Mouse (Mus musculus) lung, embryonic 14.5 days (tissue): ENCODE measurements around the gene Tmem19. TPM values are rescaled to one million over a fixed set of nuclear protein-coding genes. Genes with fewer than 3 reads are reported as not detected.

Experiments used
- ATAC-seq: fragments of 200-750 bp; cut with Nextera tagmentation; 2 replicates; pipeline ENCODE4 v1.8.0; 2017; ENCODE audit warnings: mild to moderate bottlenecking, moderate TSS enrichment, moderate library complexity; ENCODE audit not compliant: insufficient read depth
- DNase-seq: peaks from one replicate; pipeline ENCODE4 v3.0.0-alpha.2; 2015
- H3K27ac ChIP-seq: fragments of 300-500 bp; sonication (generic); 2 replicates; pipeline ENCODE4 v1.5.1; 2014; ENCODE audit warnings: low read depth, mild to moderate bottlenecking, moderate library complexity
- H3K27me3 ChIP-seq: fragments of 300-500 bp; sonication (generic); 2 replicates; pipeline ENCODE4 v1.6.1; 2014; ENCODE audit warnings: low read length, control low read depth; ENCODE audit not compliant: insufficient read depth
- H3K36me3 ChIP-seq: fragments of 300-500 bp; sonication (generic); 2 replicates; pipeline ENCODE4 v1.6.1; 2014; ENCODE audit warnings: control low read depth; ENCODE audit not compliant: insufficient read depth
- H3K4me1 ChIP-seq: fragments of 300-500 bp; sonication (generic); 2 replicates; pipeline ENCODE4 v1.6.1; 2014; ENCODE audit warnings: antibody characterized with exemption, control low read depth; ENCODE audit not compliant: insufficient read depth
- H3K4me2 ChIP-seq: fragments of 300-500 bp; sonication (generic); 2 replicates; pipeline ENCODE4 v1.6.1; 2014; ENCODE audit warnings: mild to moderate bottlenecking
- H3K4me3 ChIP-seq: fragments of 300-500 bp; sonication (generic); 2 replicates; pipeline ENCODE4 v1.5.1; 2014; ENCODE audit warnings: low read depth, low read length
- H3K9ac ChIP-seq: fragments of 300-500 bp; sonication (generic); 2 replicates; pipeline ENCODE4 v1.6.1; 2014
- H3K9me3 ChIP-seq: fragments of 300-500 bp; sonication (generic); 2 replicates; pipeline ENCODE4 v1.6.1; 2016; ENCODE audit warnings: low read depth, low read length, control low read depth
- CTCF ChIP-seq: IDR thresholded peaks from 2 replicates; pipeline ENCODE4 v1.5.1; 2016; ENCODE audit warnings: antibody characterized with exemption, low read depth
- WGBS: fragments of 180-500 bp; shearing (Covaris S2); extraction: QIAGEN DNeasy Blood & Tissue Kit; methylation state at CpG from one replicate; pipeline ENCODE4 v1.1.7; 2014; 5-methylcytosine and 5-hydroxymethylcytosine counted together
- polyA plus RNA-seq: library from polyadenylated mRNA; unstranded; fragments of >200 nt; fragmentation: Nextera tagmentation; extraction: Ambion mirVana; gene quantifications from 2 replicates; pipeline ENCODE4 v1.2.1, GENCODE M21; 2014

Tmem19 gene
- polyA plus RNA-seq, 1 experiment from 2014 or later: 30.1 TPM

- Histone ChIP-seq H3K4me2 (no peak overlapping the region), H3K9ac (no peak overlapping the region), H3K27ac (no peak overlapping the region), H3K4me3 (no peak overlapping the region), H3K27me3 (no peaks in the 10 kb centered on the region), H3K9me3 (no peaks in the 10 kb centered on the region), H3K36me3 (0 out of 2 replicates have a peak, but pooled peaks cover 5% of the 10 kb centered on the region), H3K4me1 (0 out of 2 replicates have a peak, but pooled peaks cover 4% of the 10 kb centered on the region)
- no peak for ATAC-seq
- no peak for TF ChIP-seq CTCF
- WGBS: 92% methylated on average over 7 of the region's 7 CpGs
- DNase-seq: no peak
These were observed 3.2 kb downstream of the Tmem19 start for GRCm38 (mm10) chr10:115359066-115359465.

DNA sequence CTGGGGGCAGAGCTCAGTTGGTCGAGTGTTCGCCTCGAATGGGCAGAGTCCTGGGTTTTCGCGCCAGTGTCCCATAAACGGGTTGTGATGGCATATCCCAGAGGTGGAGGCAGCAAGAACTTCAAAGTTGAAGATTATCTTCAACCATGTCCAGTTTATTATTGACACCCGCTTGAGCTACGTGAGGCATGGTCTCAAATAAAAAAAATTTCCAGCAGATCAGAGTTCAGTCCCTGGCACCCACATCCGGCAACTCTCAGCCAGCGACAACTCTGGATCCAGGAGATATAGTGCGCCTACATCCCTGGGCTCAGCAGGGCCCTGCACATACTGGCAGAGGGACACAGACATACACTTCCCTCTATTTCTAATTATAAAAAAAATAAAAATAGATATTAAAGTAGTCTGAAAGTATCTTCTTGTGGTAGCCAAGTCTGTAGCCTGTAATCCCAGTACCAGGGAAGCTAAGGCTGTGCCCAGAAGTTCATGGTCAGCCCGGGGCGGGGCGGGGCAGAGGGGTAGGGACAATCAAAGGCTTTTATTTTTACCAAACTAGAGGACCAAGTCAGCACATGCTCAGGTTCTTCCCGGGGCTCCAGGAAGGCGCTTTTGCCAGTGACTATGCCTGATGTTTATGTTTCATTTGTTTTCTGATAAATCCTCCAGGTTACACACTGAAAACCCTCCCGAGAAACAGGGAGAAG lies 3.9 kb downstream of the Tmem19 start:
- Histone ChIP-seq H3K9me3 (no peaks in the 10 kb centered on the region), H3K36me3 (0 out of 2 replicates have a peak, but pooled peaks cover 5% of the 10 kb centered on the region), H3K4me3 (no peak overlapping the region), H3K4me2 (no peak overlapping the region), H3K27ac (no peak overlapping the region), H3K27me3 (no peaks in the 10 kb centered on the region), H3K9ac (no peak overlapping the region), H3K4me1 (0 out of 2 replicates have a peak, but pooled peaks cover 4% of the 10 kb centered on the region)
- no peak for TF ChIP-seq CTCF
- DNase-seq (no peak), ATAC-seq (no peak)
- WGBS: 89% methylated on average over 17 of the region's 17 CpGs

DNA sequence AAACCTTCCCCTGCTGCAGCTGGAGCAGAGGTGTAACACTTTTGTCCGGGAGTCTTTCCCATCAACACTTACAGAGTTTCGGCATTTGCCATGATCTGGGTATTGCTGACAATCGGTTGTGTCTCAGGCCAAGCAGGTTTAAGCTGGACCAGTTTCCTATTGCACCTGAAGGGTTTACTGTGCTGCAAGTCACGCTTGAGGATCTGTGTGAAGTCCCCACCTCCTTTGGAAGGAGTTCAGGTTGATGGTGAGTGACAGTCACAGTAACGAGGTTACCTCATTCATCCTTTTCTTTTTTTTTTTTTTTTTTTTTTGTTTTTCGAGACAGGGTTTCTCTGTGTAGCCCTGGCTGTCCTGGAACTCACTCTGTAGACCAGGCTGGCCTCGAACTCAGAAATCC lies 6.2 kb downstream of the Tmem19 start:
- no peaks in the 10 kb centered on the region for H3K9me3 ChIP-seq
- no peaks in the 10 kb centered on the region for H3K27me3 ChIP-seq
- no peak for TF ChIP-seq CTCF
- no peak overlapping the region for H3K9ac ChIP-seq
- DNase-seq (no peak), ATAC-seq (no peak)
- no peaks in the 10 kb centered on the region for H3K4me1 ChIP-seq
- H3K27ac ChIP-seq: no peak overlapping the region
- 0 out of 2 replicates have a peak, but pooled peaks cover 5% of the 10 kb centered on the region for H3K36me3 ChIP-seq
- no peak overlapping the region for H3K4me3 ChIP-seq
- WGBS: 86% methylated on average over 5 of the region's 7 CpGs
- H3K4me2 ChIP-seq: no peak overlapping the region

- Histone ChIP-seq H3K9me3 (no peaks in the 10 kb centered on the region), H3K9ac (no peak overlapping the region), H3K27ac (no peak overlapping the region), H3K27me3 (no peaks in the 10 kb centered on the region), H3K4me3 (no peak overlapping the region), H3K36me3 (0 out of 2 replicates have a peak, but pooled peaks cover 5% of the 10 kb centered on the region), H3K4me1 (no peaks in the 10 kb centered on the region), H3K4me2 (no peak overlapping the region)
- WGBS: 87% methylated on average over 6 of the region's 6 CpGs
- TF ChIP-seq CTCF: no peak
- DNase-seq: no peak
- ATAC-seq: no peak
These were observed 7.3 kb downstream of the Tmem19 start for GRCm38 (mm10) chr10:115355016-115355415.

- ATAC-seq (no peak), DNase-seq (no peak)
- Histone ChIP-seq H3K4me1 (no peaks in the 10 kb centered on the region), H3K4me3 (no peak overlapping the region), H3K9ac (no peak overlapping the region), H3K36me3 (0 out of 2 replicates have a peak, but pooled peaks cover 5% of the 10 kb centered on the region), H3K27me3 (no peaks in the 10 kb centered on the region), H3K4me2 (no peak overlapping the region), H3K9me3 (no peaks in the 10 kb centered on the region), H3K27ac (no peak overlapping the region)
- TF ChIP-seq CTCF: no peak
- 72% methylated on average over 6 of the region's 6 CpGs for WGBS
These were observed 7.7 kb downstream of the Tmem19 start for GRCm38 (mm10) chr10:115354553-115354952.

DNA sequence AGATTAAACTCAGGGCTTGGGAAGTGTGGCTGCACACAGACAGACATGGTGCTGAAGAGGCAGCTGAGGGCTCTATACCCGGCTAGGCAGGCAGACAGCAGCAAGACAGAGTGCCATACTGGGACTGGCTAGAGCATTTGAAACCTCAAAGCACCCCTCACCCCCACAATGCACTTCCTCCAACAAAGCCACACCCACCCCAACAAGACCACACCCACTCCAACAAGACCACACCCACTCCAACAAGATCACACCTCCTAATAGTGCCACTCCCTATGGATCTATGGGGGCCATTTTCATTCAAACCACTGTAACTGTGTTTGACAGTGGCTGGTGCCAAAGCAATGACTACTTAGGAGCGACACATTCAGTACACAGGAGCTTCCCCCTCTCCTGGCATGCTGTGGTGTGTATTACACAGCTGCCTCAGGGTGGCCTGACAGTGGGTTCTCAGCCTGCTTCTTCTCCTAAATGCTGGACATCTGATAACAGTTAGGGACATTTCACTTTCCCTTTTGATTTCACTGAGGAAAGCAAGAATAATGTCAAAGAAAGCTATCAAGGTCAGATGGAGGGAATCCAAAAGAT lies 11.4 kb downstream of the Tmem19 start:
- no peak for DNase-seq
- 69% methylated on average over 2 of the region's 2 CpGs for WGBS
- Histone ChIP-seq H3K4me2 (no peak overlapping the region), H3K9ac (no peak overlapping the region), H3K27ac (no peak overlapping the region), H3K36me3 (peaks cover 7% of the 10 kb centered on the region; the same call in 1 of the 2 replicates), H3K4me3 (no peak overlapping the region), H3K4me1 (no peaks in the 10 kb centered on the region), H3K9me3 (no peaks in the 10 kb centered on the region), H3K27me3 (no peaks in the 10 kb centered on the region)
- no peak for ATAC-seq
- no peak for TF ChIP-seq CTCF

DNA sequence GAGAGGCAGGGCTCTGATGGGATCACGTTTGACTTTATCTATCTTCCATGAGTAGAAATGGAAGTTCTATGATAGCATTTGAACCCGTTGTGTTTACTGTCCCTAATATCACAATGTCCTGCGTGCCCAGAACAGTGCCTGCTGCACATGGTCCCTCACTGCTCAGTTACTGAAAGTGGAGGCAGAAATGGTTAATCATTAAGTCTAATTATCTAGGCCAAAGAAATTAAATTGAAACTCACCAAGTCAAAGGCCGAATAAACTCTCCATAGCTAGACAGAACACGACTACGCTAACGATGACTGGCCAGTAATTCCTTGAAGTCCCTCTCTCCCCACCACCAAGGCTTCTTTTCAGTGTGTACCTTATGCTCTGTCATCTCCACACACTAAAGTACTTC lies 12.8 kb downstream of the Tmem19 start:
- no peaks in the 10 kb centered on the region for H3K9me3 ChIP-seq
- H3K4me2 ChIP-seq: no peak overlapping the region
- no peak overlapping the region for H3K9ac ChIP-seq
- H3K27me3 ChIP-seq: no peaks in the 10 kb centered on the region
- no peak for TF ChIP-seq CTCF
- H3K27ac ChIP-seq: no peak overlapping the region
- H3K36me3 ChIP-seq: peaks cover 9% of the 10 kb centered on the region; the same call in 1 of the 2 replicates
- DNase-seq (no peak), ATAC-seq (no peak)
- H3K4me3 ChIP-seq: no peak overlapping the region
- H3K4me1 ChIP-seq: no peaks in the 10 kb centered on the region
- WGBS: 80% methylated on average over 7 of the region's 7 CpGs
